Mouse (Mus musculus): Measurements from ENCODE around the gene Etv6. TPM values are rescaled to one million over a fixed set of nuclear protein-coding genes. Genes with fewer than 3 reads are reported as not detected.
"Not testable (repeated sequence)": the region's sequence is repeated elsewhere in the genome, so short reads cannot be mapped to it uniquely, and the experiment has no call there.

Etv6 gene
- 20.3 and 23.4 TPM in 2 replicates for polyA plus RNA-seq (2012; ENCODE audit: insufficient read depth, insufficient read length, missing spikeins)

DNA sequence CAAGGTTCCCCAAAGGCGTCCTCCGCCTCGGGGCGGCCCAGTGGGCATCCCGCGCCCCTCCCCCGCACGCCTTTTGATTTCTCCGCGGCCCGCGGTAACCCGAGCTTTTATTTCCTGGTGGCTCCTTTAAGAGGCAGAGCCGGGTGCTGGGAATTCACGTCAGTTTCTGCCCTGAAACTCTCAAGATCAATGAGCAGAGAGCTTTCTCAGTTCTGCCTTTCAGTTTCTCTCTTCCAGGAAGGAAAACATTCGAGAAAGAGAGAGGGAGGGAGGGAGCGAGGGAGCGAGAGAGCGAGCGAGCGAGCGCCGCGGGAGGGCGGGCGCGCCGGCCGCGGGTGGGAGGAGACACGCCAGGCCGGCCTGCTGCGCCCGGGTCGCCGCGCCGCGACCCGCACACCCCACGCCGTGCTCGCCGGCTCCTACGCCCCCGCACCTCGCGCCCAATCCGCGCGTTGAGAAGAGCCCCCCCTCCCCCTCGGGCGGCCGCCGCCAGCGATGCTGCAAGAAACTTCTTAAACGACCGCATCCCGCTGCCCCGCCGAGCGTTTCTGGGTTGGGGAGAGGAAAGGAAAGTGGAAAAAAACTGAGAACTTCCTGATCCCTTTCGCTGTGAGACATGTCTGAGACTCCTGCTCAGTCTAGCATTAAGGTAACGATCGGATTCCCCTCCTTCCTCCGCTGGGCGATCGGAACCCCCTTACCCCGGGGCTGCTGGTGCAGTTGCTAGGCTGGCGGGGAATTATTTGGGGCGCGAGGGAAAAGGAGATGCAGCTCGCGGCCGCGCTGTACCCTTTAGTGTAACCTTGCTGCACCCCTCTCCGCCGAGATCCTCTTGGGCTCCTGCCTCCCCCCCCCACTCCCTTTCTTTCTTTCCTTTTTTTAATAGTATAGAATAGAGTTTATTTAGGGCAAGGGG, at the start of gene Etv6:
Etv6 (plus strand) TSS at position 211 of the 916 bp plus-strand sequence.
- H3K27ac ChIP-seq (ENCODE audit: insufficient read depth, low read depth, low read length) = peak within 1 kb of the TSS; percentile 97

DNA sequence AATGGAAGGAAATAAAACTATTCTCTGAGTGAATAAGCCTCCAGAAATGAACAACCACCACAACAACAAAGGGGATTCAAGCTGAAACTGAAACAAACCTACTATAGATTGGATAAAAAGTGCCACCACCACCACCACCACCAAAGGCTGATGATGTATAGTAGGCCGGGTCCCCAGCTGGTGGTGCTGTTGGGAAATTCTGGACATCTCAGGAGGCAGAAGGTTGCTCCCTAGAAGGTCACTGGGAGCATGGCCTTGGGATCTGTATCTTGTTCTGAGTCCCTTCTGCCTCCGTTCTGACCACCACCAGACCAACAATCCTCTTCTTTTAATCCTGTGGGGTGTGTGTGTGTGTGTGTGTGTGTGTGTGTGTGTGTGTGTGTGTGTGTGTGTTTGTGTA, 49.3 kb upstream of the Etv6 start:
- no peak overlapping the region for H3K27ac ChIP-seq (ENCODE audit: insufficient read depth, low read depth, low read length)
- H3K4me1 ChIP-seq (ENCODE audit: control insufficient read depth, insufficient read depth, low read length) = peaks cover 13% of the 10 kb centered on the region; the same call in 1 of the 2 replicates
- no peak overlapping the region for H3K4me3 ChIP-seq (ENCODE audit: insufficient read depth, low read length)
- TF ChIP-seq CTCF (IDR thresholded peaks at IDR 0.05; ENCODE audit: low read depth, low read length) = no peak
- TF ChIP-seq POLR2A (IDR thresholded peaks at IDR 0.05; ENCODE audit: borderline replicate concordance, low read depth, low read length) = no peak

More for the DNA sequence above, at the start of gene Etv6:
- Histone ChIP-seq H3K4me3 (ENCODE audit: insufficient read depth, low read length) (peak within 1 kb of the TSS; percentile 94), H3K4me1 (ENCODE audit: control insufficient read depth, insufficient read depth, low read length) (peaks cover 23% of the 10 kb centered on the region)
- no peak for TF ChIP-seq POLR2A (IDR thresholded peaks at IDR 0.05; ENCODE audit: borderline replicate concordance, low read depth, low read length)
- TF ChIP-seq CTCF (IDR thresholded peaks at IDR 0.05; ENCODE audit: low read depth, low read length) = no peak

DNA sequence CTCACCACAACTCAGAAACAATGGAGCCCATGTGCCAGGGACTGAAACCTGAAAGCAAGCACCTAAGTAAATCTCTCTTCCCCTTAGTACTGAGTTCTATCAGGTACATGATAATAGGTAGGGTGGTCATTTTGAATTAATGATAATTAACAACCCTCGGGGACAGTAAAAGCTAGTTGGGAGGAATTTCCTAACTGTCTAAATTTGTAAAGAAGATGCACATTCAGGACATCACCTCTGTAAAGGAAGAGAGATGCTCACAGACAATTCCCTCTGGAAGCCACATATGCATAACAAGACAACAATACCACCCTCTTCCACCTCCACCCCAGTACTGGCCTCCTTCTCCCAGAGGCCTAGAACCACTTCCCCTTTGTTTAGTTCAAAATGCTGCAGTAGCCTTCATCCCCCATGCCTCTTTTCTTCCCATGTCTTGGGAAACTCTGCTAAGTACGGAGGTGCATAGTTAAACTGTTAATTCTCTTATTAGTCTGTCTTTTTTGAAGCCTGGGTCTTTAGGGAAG, 48.4 kb upstream of the Etv6 start:
- H3K4me1 ChIP-seq (ENCODE audit: control insufficient read depth, insufficient read depth, low read length) = peaks cover 13% of the 10 kb centered on the region; the same call in 1 of the 2 replicates
- TF ChIP-seq POLR2A (IDR thresholded peaks at IDR 0.05; ENCODE audit: borderline replicate concordance, low read depth, low read length) (no peak), CTCF (IDR thresholded peaks at IDR 0.05; ENCODE audit: low read depth, low read length) (no peak)

DNA sequence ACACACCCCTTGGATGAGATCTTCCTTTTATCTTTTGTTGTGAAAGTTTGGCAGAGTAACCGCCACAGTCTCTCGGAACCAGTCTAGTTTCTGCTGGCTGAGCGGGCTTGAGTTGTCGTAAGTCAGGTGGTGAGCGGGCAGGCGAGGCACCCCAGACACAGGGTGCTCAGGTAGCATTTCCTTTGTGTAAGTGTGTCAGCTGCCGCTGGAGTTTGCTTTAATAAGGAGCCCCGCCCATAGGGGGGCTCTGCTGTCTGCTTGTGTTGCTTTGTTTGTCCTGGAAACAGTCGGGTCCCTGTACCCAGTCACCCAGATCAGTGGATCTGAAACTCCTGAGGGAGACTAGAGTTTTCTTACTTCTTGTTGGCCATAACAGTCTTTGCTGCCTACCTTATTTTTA, 47.5 kb upstream of the Etv6 start:
- Histone ChIP-seq H3K27ac (ENCODE audit: insufficient read depth, low read depth, low read length) (no peak overlapping the region), H3K4me1 (ENCODE audit: control insufficient read depth, insufficient read depth, low read length) (peaks cover 13% of the 10 kb centered on the region; the same call in 1 of the 2 replicates), H3K4me3 (ENCODE audit: insufficient read depth, low read length) (no peak overlapping the region)
- no peak for TF ChIP-seq POLR2A (IDR thresholded peaks at IDR 0.05; ENCODE audit: borderline replicate concordance, low read depth, low read length)
- no peak for TF ChIP-seq CTCF (IDR thresholded peaks at IDR 0.05; ENCODE audit: low read depth, low read length)

More for the DNA sequence above, 48.4 kb upstream of the Etv6 start:
- Histone ChIP-seq H3K27ac (ENCODE audit: insufficient read depth, low read depth, low read length) (no peak overlapping the region), H3K4me3 (ENCODE audit: insufficient read depth, low read length) (no peak overlapping the region)

DNA sequence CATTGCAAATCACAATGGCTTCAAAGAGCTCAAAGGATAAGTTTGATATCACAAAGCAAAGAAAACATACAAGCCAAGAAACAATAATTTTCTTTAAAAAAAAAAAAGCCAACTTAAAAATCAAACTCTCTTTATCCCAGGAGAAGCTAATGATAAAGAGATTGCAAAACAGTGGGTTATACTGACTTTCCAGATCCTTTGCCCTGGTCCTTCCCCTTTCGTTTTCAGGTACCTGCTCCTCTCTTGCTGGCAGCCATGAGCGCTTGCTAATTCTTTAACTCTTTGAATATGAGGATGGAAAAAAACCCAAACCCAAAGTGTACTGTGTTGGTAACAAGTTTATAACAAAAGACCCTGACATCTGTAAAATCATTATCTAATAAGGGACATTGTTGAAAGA, 38.0 kb upstream of the Etv6 start:
- Histone ChIP-seq H3K4me3 (ENCODE audit: insufficient read depth, low read length) (no peak overlapping the region), H3K27ac (ENCODE audit: insufficient read depth, low read depth, low read length) (no peak overlapping the region), H3K4me1 (ENCODE audit: control insufficient read depth, insufficient read depth, low read length) (peaks cover 6% of the 10 kb centered on the region; the same call in 1 of the 2 replicates)
- TF ChIP-seq CTCF (IDR thresholded peaks at IDR 0.05; ENCODE audit: low read depth, low read length) (no peak), POLR2A (IDR thresholded peaks at IDR 0.05; ENCODE audit: borderline replicate concordance, low read depth, low read length) (no peak)

DNA sequence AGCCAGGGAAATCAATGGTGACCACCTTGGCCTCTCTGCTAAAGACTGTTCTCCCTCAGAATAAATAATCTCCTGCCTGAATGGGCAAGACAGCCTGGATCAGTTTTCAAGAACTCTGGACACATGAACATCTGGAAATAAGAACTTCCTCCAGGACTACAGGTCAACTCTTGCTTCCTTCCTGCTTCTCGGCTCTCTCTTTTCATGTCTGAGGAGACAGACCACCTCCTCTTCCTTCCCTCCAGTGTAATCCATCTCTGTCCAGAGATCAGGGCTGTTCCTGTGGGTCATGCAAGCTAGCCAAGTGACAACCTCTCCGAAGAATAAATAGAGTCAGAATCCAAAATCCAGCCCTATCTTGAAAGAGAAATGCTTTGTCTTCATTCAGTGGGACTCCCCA, 37.6 kb upstream of the Etv6 start:
- H3K27ac ChIP-seq (ENCODE audit: insufficient read depth, low read depth, low read length) = no peak overlapping the region
- TF ChIP-seq POLR2A (IDR thresholded peaks at IDR 0.05; ENCODE audit: borderline replicate concordance, low read depth, low read length) (no peak), CTCF (IDR thresholded peaks at IDR 0.05; ENCODE audit: low read depth, low read length) (no peak)
- H3K4me1 ChIP-seq (ENCODE audit: control insufficient read depth, insufficient read depth, low read length) = peaks cover 6% of the 10 kb centered on the region; the same call in 1 of the 2 replicates
- no peak overlapping the region for H3K4me3 ChIP-seq (ENCODE audit: insufficient read depth, low read length)

DNA sequence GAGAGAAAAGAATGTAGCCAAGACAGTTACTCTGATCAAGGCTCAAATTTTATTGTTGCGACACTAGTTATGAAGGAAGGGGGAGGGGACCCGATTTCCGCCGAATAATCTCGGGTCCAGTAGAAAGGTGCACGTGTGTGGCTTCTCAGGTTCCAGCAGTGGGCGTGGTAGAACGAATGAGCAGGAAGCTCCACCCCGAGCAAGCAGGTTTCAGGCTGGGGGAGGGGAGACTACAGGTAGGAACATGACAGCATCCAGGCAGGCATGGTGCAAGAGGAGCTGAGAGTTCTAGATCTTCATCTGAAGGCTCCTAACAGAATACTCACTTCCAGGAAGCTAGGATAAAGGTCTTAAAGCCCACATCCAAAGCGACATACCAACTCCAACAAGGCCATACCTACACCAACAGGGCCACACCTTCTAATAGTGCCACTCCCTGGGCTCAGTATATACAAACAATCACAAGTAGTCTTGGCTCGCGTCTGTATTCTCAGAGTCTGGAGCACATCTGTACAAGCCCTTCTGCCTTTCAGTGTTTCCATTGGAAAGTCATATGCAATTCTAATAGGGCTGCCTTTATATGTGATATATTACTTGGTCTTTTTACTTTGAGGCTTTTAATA, 20.9 kb upstream of the Etv6 start:
- not testable (repeated sequence) for H3K4me1 ChIP-seq (ENCODE audit: control insufficient read depth, insufficient read depth, low read length); H3K4me3 ChIP-seq (ENCODE audit: insufficient read depth, low read length); H3K27ac ChIP-seq (ENCODE audit: insufficient read depth, low read depth, low read length)

DNA sequence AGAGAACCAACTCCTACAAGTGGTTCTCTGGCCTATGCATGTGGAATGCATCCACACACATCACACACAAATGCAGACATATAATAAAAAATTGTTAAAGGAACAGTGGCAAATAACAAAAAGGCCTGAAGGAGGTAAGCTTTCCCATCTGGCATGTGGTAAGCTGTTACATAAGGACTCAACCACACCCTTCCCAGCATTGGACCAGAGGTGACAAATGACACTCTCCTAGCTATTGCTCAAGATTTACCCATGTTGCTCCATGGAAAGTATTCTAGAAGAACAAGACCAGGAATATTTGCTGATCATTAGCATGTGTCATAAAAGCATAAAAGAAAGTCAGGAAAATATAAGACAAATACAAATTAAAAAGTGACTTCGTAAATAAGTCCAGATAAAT, 16.7 kb upstream of the Etv6 start:
- H3K4me3 ChIP-seq (ENCODE audit: insufficient read depth, low read length) = no peak overlapping the region
- TF ChIP-seq CTCF (IDR thresholded peaks at IDR 0.05; ENCODE audit: low read depth, low read length) (no peak), POLR2A (IDR thresholded peaks at IDR 0.05; ENCODE audit: borderline replicate concordance, low read depth, low read length) (no peak)
- no peak overlapping the region for H3K27ac ChIP-seq (ENCODE audit: insufficient read depth, low read depth, low read length)
- peaks cover 14% of the 10 kb centered on the region for H3K4me1 ChIP-seq (ENCODE audit: control insufficient read depth, insufficient read depth, low read length)

DNA sequence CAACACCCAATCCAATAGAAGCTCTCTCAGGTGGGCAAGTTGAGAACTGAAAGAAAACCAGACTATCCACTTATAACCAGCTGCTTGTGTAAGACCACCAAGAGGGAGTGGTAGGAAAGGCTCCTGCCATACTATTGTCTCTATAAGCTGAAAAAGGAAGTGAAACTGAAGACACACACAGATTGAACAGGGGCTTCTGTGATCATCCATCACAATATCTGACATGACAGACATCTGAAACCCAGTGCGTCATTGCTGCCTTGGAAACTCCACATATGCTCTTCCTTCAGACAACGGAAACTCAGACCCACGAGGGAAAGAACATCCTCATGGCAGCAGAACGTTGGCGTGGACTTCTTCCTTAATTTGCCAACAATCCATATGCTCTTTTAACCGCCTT, 14.7 kb upstream of the Etv6 start:
- Histone ChIP-seq H3K4me3 (ENCODE audit: insufficient read depth, low read length) (no peak overlapping the region), H3K27ac (ENCODE audit: insufficient read depth, low read depth, low read length) (no peak overlapping the region), H3K4me1 (ENCODE audit: control insufficient read depth, insufficient read depth, low read length) (peaks cover 14% of the 10 kb centered on the region)
- TF ChIP-seq POLR2A (IDR thresholded peaks at IDR 0.05; ENCODE audit: borderline replicate concordance, low read depth, low read length) (no peak), CTCF (IDR thresholded peaks at IDR 0.05; ENCODE audit: low read depth, low read length) (no peak)

DNA sequence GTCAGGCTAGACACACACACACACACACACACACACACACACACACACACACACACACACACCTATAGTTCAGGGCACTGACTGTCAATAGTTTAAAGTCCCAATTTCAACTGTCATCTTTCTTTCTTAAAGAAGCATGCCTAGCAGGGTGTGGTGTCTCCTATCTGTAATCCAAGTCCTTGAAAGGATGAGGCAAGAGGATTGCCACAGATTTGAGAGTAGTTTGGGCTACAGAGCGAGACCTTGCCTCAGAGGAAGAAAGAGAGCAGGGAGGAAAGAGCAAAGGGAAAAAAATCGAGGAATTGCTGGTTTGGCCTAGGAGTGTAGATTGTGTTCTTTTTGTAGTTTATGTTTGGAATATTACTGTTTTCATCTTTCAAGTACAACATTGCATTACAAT, 9.2 kb upstream of the Etv6 start:
- Histone ChIP-seq H3K4me3 (ENCODE audit: insufficient read depth, low read length) (no peak overlapping the region), H3K27ac (ENCODE audit: insufficient read depth, low read depth, low read length) (no peak overlapping the region), H3K4me1 (ENCODE audit: control insufficient read depth, insufficient read depth, low read length) (peaks cover 3% of the 10 kb centered on the region)
- no peak for TF ChIP-seq POLR2A (IDR thresholded peaks at IDR 0.05; ENCODE audit: borderline replicate concordance, low read depth, low read length)
